Mouse (Mus musculus): ENCODE data around the gene Rprd1b.

The Rprd1b gene

GRCm38 (mm10) chr2:158090096-158090495 is 61.8 kb downstream of the Rprd1b start:
- DNase-seq: peak in 1 of 2 experiments; percentile 23

GRCm38 (mm10) chr2:158093345-158093744 is 65.0 kb downstream of the Rprd1b start:
- DNase-seq: no peak

DNA sequence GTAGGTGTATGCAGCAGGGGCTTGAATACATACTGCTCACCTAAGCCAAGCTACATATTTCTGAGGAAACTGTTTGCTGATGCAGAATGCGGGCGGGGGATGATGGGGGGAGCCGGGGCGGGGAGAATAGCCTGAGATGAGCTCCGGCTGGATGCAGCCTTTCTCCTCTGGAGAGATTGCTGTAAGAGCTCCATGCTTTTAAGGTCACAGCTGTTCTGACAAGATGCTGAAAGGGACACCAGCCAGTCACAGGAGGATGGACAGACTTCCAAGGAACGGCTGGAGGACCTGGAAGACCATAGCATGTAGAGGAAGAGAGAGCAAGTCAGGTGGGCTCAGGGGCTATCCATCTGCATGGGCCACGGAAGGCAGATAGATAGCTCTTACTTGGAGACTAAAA is 66.0 kb downstream of the Rprd1b start:
- no peak for DNase-seq

GRCm38 (mm10) chr2:158094846-158095245 is 66.5 kb downstream of the Rprd1b start:
- no peak for DNase-seq

- DNase-seq: no peak
Measured at GRCm38 (mm10) chr2:158097071-158097470, 68.8 kb downstream of the Rprd1b start.

- no peak for DNase-seq
Measured at GRCm38 (mm10) chr2:158098730-158099129, 70.4 kb downstream of the Rprd1b start.

DNA sequence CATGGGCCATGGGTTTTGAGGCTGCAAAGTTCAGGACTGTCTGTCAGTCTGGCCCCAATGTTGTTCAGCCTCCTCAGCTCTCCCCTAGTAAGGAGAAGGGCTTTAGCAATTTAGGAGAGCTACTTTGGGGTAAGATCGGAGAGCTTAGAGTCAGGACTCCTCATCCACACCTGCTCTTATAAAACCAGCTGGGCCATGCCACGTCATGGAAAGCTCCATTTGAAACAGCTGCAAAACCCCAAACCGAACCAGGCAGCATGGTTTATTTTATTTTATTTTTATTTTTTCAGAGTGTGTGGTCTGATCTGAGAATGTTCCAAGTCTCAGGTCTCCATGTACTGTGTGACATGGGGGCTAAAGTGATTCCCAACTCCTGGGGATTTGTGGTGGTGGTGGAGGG is 71.2 kb downstream of the Rprd1b start:
- DNase-seq: no peak

DNA sequence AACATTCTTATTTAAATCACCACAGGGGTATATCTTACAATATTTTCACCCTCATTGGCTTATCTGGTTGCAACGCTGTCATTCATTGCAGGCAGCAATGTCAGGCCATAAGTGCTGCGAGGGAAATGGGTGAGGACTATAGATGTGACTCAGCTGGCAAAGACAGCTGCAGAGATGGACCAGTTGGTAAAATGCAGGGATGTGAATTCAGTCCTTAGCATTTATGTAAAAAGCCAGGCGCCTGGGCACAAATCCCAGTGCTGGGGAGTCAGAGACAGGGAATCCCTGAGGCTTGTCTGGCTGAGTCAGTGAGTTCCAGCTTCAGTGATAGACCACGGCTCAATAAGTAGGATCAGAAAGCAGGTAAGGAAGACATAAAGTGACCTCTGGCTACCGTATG is 73.5 kb downstream of the Rprd1b start:
- no peak for DNase-seq

DNA sequence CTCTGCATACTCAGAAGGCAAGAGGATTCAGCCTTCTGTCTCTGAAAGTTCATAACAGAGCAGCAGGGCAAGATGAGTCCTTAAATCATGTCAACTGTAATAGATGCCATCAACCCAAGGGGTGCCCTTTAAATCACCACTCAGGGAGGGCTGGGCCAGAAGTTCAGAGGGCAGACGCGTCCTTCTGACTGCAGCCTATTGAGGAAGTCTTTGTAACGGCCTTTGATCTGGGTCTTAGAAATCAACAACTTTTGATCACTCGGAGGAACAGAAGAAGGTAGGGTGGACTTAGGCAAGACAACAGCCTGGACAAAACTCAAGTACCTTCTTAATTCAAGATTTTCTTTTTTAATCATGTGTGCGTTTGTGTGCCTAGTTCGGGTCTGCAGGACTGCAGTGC is 76.7 kb downstream of the Rprd1b start:
- no peak for DNase-seq

DNA sequence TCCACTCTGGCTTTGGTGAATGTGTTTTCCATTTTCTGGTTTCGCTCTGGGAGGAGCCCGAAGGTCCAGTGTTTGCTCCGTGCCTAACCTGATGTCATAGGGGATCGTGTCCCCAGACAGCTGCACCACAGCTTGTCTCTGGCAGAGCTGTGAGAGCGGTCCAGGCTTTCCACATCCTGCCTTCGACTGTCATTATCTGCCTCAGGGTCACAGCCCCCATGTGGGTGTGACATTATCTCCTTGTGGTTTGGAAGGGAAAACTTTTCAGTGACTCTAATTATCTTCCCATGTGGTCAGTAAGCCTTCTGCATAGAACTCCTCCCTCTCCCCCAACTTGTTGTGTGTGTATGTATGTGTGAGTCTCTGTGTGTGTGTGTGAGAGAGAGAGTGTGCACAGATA is 77.3 kb downstream of the Rprd1b start:
- no peak for DNase-seq

- peak; percentile 69 to 78 for DNase-seq
Measured at GRCm38 (mm10) chr2:158106947-158107587, 78.8 kb downstream of the Rprd1b start.

- no peak for DNase-seq
Measured at GRCm38 (mm10) chr2:158109516-158109915, 81.2 kb downstream of the Rprd1b start.

- peak; percentile 91 to 93 for DNase-seq
Measured at GRCm38 (mm10) chr2:158113591-158114257, 85.4 kb downstream of the Rprd1b start.

- DNase-seq: no peak
Measured at GRCm38 (mm10) chr2:158114931-158115330, 86.6 kb downstream of the Rprd1b start.

DNA sequence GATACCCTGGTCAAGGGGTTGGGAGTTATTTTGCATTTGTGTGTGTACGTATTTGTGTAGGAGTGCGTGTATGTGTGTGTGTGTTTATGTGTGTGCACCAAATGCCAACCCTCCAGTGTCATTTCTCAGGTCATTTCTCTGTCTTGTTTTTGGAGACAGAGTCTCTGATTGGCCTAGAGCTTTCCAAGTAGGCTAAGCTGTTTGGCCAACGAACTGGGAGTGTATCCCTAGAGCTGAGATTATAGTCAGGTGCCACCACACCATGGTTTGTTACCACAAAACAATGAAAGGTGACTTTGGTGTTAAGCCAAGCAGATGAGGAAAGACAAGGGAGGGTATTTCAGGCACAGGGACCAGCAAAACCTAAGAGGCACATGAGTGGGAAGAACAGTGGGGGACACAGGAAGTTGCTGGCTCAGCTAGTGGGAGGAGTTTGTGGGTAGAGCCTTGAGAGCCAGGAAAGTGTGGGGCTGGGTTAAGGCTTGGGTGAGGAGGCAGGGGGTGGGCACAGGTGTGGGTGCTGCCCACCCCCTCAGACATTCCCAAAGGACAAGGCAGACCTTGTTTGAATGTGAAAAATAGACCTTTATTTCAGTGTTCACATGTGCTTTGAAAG is 87.6 kb downstream of the Rprd1b start:
- no peak for DNase-seq

DNA sequence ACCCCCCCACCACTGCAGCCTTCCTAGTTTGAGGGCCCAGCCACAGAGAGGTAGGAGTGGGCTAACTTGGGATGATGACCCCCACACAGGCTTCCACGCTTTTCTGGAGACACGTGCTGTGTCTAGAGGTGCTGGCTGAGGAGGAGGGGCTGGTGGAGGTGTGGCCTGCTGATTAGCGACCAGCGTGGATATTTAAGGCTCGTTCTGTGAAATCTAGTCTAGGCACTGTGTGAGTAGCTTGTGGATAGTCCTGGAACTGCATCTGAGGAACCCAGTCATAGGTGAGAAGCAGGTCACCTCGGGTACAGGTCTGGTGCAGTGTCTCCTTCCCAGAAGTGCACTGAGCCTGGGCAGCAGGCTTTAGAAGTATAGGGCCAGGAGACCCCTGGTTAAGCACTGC is 88.4 kb downstream of the Rprd1b start:
- no peak for DNase-seq

DNA sequence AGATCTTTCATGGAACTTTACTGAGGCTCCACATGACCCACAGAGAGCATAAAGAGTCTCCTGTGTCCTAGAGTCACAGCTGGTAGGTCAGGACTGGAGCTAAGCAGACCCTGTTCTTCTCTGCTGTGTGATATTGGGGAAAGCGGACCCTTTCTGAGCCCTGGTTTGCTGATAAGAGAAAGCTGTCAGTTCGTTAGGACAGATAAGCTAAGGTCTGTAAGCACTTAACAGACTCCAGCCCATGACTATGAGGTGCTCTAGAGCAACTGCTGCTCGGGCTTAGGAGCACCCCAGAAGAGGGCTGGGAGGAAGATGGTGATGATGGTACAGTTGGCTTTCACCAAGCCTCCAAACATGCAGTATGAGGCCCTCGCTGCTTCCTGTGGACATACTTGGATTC is 90.8 kb downstream of the Rprd1b start:
- no peak for DNase-seq

DNA sequence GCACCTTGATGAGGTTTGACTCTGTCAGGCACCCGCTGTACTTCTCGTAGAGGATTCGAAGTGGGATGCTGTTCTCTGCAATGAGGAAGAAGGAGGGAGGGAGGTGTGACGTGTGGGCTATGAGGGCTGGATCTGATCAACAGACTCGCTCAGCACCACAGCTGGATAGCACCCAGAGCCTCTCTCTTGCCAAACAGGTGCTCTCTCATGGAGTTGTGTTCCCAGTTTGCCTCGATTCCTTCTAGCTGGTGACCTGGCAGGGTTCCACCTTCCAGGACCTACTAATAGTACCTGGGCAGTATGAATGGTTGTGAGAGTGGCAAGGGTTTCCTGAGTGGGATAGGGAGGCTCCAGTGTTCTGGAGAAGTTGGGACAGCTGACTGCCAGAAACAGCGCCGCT is 91.9 kb downstream of the Rprd1b start:
- no peak for DNase-seq

DNA sequence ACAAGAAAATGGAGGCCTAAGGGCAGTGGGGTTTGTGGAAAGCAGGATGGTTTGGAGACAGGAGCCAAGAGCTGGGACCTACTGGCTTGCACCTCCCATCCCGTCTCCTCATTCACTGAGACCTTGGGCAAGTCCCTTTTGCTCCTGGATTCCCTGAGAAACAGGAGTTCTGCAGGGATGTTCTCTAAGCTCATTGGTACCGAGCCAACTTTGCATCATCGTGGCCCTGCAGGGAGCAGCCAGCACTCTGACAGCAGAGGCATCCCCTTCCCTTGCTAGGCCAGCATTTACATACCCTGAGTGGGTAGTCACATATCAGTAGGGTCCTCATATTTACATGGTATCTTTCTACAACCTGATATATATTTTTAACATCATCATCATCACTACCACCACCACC is 92.6 kb downstream of the Rprd1b start:
- no peak for DNase-seq

DNA sequence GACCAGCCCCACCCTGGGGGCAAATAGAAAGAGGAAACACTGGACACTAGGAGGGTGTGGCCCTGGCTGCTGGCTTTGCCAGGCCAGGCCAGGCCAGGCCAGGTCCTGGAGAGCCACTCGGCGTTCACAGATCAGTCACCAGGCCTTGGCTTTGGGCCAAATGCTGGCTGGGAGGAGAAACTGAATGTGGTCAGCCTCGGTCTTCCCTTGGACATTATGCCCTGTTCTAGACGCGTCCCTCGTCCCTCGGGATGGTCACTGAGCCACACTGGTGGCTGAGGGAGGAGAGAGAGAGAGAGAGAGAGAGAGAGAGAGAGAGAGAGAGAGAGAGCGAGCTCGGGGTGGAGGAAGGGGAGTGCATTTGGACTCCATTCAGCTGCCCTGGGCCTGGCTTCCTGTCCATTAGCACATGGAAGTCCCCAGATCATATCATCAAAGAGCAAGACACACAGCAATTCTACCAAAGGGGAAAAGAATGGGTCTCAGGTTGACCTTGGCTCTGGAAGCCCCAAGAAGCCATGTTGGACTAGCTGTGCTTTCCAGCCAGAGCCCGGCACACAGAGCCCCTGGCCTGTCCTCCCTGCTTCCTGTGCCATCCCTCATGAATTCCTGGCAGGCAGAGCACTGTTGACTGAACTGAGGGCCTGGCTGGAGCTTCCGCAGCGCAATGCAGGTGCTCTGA is 93.5 kb downstream of the Rprd1b start:
- DNase-seq: peak; percentile 90 to 94

GRCm38 (mm10) chr2:158122814-158123213 is 94.5 kb downstream of the Rprd1b start:
- DNase-seq: peak; percentile 75 to 80

DNA sequence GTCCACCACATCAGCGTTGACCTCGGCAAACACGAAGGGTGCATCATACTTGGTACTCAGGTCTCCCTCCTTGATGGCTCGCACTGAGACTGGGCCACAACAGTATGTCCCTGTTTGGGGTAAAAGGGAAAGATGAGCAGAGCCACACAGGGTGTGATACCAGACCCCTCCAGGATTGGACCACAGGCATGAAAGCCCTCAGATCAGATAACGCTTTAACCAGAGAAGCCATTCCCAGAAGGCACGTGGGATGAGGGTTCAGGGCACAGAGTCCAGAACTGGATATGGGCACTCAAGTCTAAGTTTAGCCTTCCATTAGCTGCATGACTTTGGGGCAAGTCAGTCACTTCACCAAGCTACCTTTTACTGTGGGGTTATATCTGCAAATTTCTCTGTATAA is 98.9 kb downstream of the Rprd1b start:
- DNase-seq: no peak

DNA sequence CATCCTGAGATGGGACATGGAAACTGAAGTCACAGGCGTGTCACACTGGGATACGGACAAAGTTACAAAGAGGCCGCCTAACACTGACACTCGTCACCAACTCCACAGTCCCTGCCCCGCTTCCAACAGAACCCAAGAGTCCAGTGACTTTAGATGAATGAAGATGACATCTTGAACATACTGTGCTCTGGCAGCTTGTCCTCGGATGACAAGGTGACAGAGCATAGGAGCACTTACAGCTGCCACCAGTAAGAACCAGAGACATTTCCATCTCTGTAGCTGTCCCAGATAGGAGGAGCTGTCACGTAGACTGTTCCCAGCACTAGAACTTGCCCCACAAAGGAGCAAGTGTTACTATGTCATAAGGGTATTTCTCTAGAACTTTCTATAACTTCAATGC is 99.6 kb downstream of the Rprd1b start:
- peak in 1 of 2 experiments; percentile 27 for DNase-seq

Data from lung, adult 18-20 months (tissue).